Mouse (Mus musculus) forebrain, embryonic 11.5 days (tissue): ENCODE measurements around the gene Gpr84. TPM values are rescaled to one million over a fixed set of nuclear protein-coding genes. Genes with fewer than 3 reads are reported as not detected.

Experiments
- ATAC-seq: fragments of 200-750 bp; cut with Nextera tagmentation; replicated peaks from 2 replicates; pipeline ENCODE4 v1.8.0; 2017; ENCODE audit warnings: moderate TSS enrichment; ENCODE audit not compliant: low FRiP score
- DNase-seq: peaks from one replicate; pipeline ENCODE4 v3.0.0-alpha.2; 2017; ENCODE audit warnings: low spot score
- H3K27ac ChIP-seq: fragments of 300-500 bp; sonication (generic); 2 replicates; pipeline ENCODE4 v1.5.1; 2014; ENCODE audit warnings: low read depth, low read length
- H3K27me3 ChIP-seq: fragments of 300-500 bp; sonication (generic); 2 replicates; pipeline ENCODE4 v1.6.1; 2014; ENCODE audit warnings: mild to moderate bottlenecking, low read length, mixed read lengths; ENCODE audit not compliant: control insufficient read depth, insufficient read depth
- H3K36me3 ChIP-seq: fragments of 300-500 bp; sonication (generic); 2 replicates; pipeline ENCODE4 v1.6.1; 2014; ENCODE audit warnings: mild to moderate bottlenecking, low read length, moderate library complexity, mixed read lengths; ENCODE audit not compliant: control insufficient read depth, insufficient read depth
- H3K4me1 ChIP-seq: fragments of 300-500 bp; sonication (generic); replicated peaks from 2 replicates; pipeline ENCODE4 v1.6.1; 2014; ENCODE audit warnings: low read length, mixed read lengths; ENCODE audit not compliant: control insufficient read depth, insufficient read depth
- H3K4me2 ChIP-seq: fragments of 300-500 bp; sonication (generic); 2 replicates; pipeline ENCODE4 v1.6.1; 2014; ENCODE audit warnings: low read depth, mild to moderate bottlenecking, low read length, moderate library complexity, mixed read lengths; ENCODE audit not compliant: severe bottlenecking
- H3K4me3 ChIP-seq: fragments of 300-500 bp; sonication (generic); 2 replicates; pipeline ENCODE4 v1.5.1; 2014; ENCODE audit warnings: low read depth, low read length
- H3K9ac ChIP-seq: fragments of 300-500 bp; sonication (generic); 2 replicates; pipeline ENCODE4 v1.6.1; 2014; ENCODE audit warnings: low read length
- H3K9me3 ChIP-seq: fragments of 300-500 bp; sonication (generic); 2 replicates; pipeline ENCODE4 v1.6.1; 2016; ENCODE audit warnings: low read length, mixed read lengths; ENCODE audit not compliant: control insufficient read depth
- WGBS: fragments of 180-500 bp; shearing (Covaris S2); extraction: QIAGEN DNeasy Blood & Tissue Kit; methylation state at CpG from one replicate; pipeline ENCODE4 v1.1.7; 2014; 5-methylcytosine and 5-hydroxymethylcytosine counted together
- polyA plus RNA-seq: library from polyadenylated mRNA; unstranded; fragments of >200 nt; fragmentation: Nextera tagmentation; extraction: Ambion mirVana; gene quantifications from 2 replicates; pipeline ENCODE4 v1.2.1, GENCODE M21; 2014

The Gpr84 gene
- polyA plus RNA-seq, 1 experiment from 2014 or later = not detected

DNA sequence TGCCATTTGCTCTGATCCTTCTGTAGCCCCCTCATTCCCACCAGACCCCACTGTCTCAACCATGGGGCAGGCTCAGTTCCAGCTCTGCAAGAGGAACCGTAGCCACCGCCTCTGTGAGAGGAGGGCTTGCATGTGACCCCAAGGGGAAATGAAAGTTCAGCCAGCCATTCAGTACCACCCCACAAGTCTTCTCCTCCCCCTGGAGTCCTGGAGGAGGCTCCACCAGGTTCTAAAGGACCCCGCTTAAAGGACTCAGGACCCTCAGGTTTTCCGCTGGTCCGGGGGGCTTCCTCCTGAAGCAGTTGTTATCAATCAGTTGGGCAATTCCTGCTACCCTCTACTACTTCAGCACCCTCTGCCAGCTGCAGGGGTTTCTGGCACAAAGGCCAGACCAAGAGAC, 23.3 kb upstream of the Gpr84 start:
- Histone ChIP-seq H3K4me3 (no peak overlapping the region), H3K36me3 (no peaks in the 10 kb centered on the region), H3K4me2 (no peak overlapping the region), H3K27ac (no peak overlapping the region), H3K4me1 (peaks cover 21% of the 10 kb centered on the region), H3K9me3 (no peaks in the 10 kb centered on the region), H3K9ac (peak overlapping the region; percentile 13; the same call in 1 of the 2 replicates), H3K27me3 (peaks cover 1% of the 10 kb centered on the region)
- 27% methylated on average over 5 of the region's 5 CpGs for WGBS
- no peak for ATAC-seq
- DNase-seq = no peak

DNA sequence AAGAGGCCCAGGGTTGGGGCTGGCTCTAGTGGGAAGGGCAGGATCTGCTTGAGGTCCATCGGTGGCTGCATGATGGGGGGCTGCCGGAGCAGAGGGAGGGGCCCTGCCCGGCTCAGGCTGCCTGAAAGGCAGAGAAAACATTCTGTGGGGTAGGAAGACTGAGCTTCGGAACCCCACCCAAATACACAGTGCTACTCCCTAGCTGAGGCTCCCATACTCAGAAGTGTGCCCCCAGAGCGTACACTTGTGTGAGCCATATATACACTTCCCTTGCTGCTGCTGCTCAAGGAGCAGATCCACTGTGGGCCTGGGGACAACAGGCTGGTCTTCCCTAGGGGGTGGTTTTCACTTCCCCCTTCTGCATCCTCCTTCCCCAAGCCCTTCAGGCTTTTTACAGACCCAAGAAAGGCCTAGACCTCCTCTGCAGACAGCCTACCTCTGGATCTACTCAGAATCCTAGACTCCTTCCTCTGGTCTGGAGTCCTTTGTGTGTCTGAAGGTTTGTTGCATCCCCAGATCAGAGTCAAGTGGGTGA, 22.7 kb upstream of the Gpr84 start:
- no peak overlapping the region for H3K9ac ChIP-seq

DNA sequence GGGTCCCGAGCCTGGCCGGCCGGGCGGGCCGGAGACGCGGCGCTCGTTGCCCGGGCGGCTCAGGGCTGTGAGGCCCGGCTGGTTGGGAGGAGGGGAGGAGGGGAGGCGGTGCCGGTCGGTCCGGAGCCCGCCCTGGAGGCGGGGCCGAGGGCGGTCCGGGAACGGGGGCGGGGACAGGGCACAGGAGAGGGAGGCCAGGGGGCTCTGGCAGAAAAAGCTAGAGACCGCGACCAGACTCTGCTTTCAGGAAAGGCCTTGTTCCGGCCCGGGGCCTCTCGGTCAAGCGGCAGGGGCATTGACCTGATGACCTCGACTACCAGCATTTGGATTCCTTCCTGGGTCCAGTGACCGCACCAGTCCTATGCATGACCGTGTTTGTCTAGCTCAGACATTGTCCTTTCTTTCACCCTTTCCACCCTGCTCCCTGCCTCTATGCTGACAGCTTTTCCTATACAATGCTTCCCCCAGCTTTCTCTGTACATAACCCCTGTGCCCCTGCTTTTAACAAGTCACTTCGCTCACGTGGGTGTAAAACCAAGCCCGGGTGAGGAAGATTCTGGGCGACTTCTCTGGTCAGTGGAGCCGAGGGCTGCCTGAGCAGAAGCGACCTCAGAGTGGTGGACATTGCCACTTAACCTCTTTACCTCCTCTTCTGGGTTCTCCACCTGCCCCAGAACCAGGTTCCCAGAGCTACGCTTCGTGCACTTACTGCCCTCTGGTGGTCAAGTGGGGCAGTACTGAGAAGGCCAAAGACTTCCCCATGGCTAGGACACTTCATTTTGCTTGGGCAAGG, 13.2 kb upstream of the Gpr84 start:
- peak overlapping the region; percentile 71 for H3K4me3 ChIP-seq
- H3K9ac ChIP-seq = peak overlapping the region; percentile 72
- H3K4me2 ChIP-seq = peak overlapping the region; percentile 89
- DNase-seq (peak; percentile 95), ATAC-seq (peak; percentile 98)
- H3K27ac ChIP-seq = peak overlapping the region; percentile 68
- no peaks in the 10 kb centered on the region for H3K9me3 ChIP-seq
- WGBS = 3% methylated on average over 34 of the region's 40 CpGs
- peaks cover 9% of the 10 kb centered on the region; the same call in 1 of the 2 replicates for H3K4me1 ChIP-seq
- H3K36me3 ChIP-seq = no peaks in the 10 kb centered on the region
- no peaks in the 10 kb centered on the region for H3K27me3 ChIP-seq

More for the DNA sequence above, 22.7 kb upstream of the Gpr84 start:
- Histone ChIP-seq H3K4me2 (no peak overlapping the region), H3K27me3 (no peaks in the 10 kb centered on the region), H3K9me3 (no peaks in the 10 kb centered on the region), H3K4me3 (no peak overlapping the region), H3K27ac (no peak overlapping the region), H3K4me1 (peaks cover 21% of the 10 kb centered on the region), H3K36me3 (no peaks in the 10 kb centered on the region)
- WGBS = 66% methylated on average over 5 of the region's 5 CpGs
- DNase-seq = no peak
- no peak for ATAC-seq

- Histone ChIP-seq H3K4me1 (peaks cover 9% of the 10 kb centered on the region; the same call in 1 of the 2 replicates), H3K27ac (no peak overlapping the region), H3K4me2 (peak overlapping the region; percentile 89), H3K9ac (peak overlapping the region; percentile 72), H3K4me3 (peak overlapping the region; percentile 71), H3K36me3 (no peaks in the 10 kb centered on the region), H3K27me3 (no peaks in the 10 kb centered on the region), H3K9me3 (no peaks in the 10 kb centered on the region)
- ATAC-seq (peak; percentile 81), DNase-seq (no peak)
- 2% methylated on average over 21 of the region's 26 CpGs for WGBS
Observed at GRCm38 (mm10) chr15:103323070-103323454, 12.7 kb upstream of the Gpr84 start.

- 43% methylated on average over 4 of the region's 4 CpGs for WGBS
- Histone ChIP-seq H3K4me1 (peaks cover 9% of the 10 kb centered on the region; the same call in 1 of the 2 replicates), H3K9ac (peak overlapping the region; percentile 72), H3K27me3 (no peaks in the 10 kb centered on the region), H3K4me2 (peak overlapping the region; percentile 89), H3K27ac (no peak overlapping the region), H3K9me3 (no peaks in the 10 kb centered on the region), H3K36me3 (no peaks in the 10 kb centered on the region), H3K4me3 (peak overlapping the region; percentile 71)
- DNase-seq (peak; percentile 47), ATAC-seq (no peak)
Observed at GRCm38 (mm10) chr15:103322396-103322795, 12.0 kb upstream of the Gpr84 start.

- no peak overlapping the region for H3K9ac ChIP-seq
- no peaks in the 10 kb centered on the region for H3K9me3 ChIP-seq
- no peak overlapping the region for H3K27ac ChIP-seq
- peaks cover 3% of the 10 kb centered on the region; the same call in 1 of the 2 replicates for H3K36me3 ChIP-seq
- ATAC-seq (no peak), DNase-seq (no peak)
- 80% methylated on average over 1 of the region's 1 CpGs for WGBS
- H3K4me2 ChIP-seq = no peak overlapping the region
- H3K4me3 ChIP-seq = no peak overlapping the region
- H3K4me1 ChIP-seq = peaks cover 9% of the 10 kb centered on the region; the same call in 1 of the 2 replicates
- H3K27me3 ChIP-seq = no peaks in the 10 kb centered on the region
Observed at GRCm38 (mm10) chr15:103321076-103321475, 10.7 kb upstream of the Gpr84 start.

- no peak overlapping the region for H3K4me2 ChIP-seq
- H3K36me3 ChIP-seq = peaks cover 3% of the 10 kb centered on the region; the same call in 1 of the 2 replicates
- H3K9ac ChIP-seq = no peak overlapping the region
- WGBS = 75% methylated on average over 3 of the region's 3 CpGs
- ATAC-seq = no peak
- H3K27ac ChIP-seq = no peak overlapping the region
- no peak overlapping the region for H3K4me3 ChIP-seq
- H3K4me1 ChIP-seq = peaks cover 7% of the 10 kb centered on the region; the same call in 1 of the 2 replicates
- H3K9me3 ChIP-seq = no peaks in the 10 kb centered on the region
- H3K27me3 ChIP-seq = no peaks in the 10 kb centered on the region
- DNase-seq = no peak
Observed at GRCm38 (mm10) chr15:103318201-103318816, 7.9 kb upstream of the Gpr84 start.

GRCm38 (mm10) chr15:103317731-103318130, 7.3 kb upstream of the Gpr84 start:
- ATAC-seq (no peak), DNase-seq (no peak)
- 90% methylated on average over 8 of the region's 8 CpGs for WGBS
- Histone ChIP-seq H3K9ac (no peak overlapping the region), H3K4me2 (no peak overlapping the region), H3K27me3 (no peaks in the 10 kb centered on the region), H3K36me3 (peaks cover 3% of the 10 kb centered on the region; the same call in 1 of the 2 replicates), H3K4me3 (no peak overlapping the region), H3K27ac (no peak overlapping the region), H3K9me3 (no peaks in the 10 kb centered on the region), H3K4me1 (peaks cover 7% of the 10 kb centered on the region; the same call in 1 of the 2 replicates)
